ENCODE assay signal across 12 mouse cellular contexts in the genomic region with DNA sequence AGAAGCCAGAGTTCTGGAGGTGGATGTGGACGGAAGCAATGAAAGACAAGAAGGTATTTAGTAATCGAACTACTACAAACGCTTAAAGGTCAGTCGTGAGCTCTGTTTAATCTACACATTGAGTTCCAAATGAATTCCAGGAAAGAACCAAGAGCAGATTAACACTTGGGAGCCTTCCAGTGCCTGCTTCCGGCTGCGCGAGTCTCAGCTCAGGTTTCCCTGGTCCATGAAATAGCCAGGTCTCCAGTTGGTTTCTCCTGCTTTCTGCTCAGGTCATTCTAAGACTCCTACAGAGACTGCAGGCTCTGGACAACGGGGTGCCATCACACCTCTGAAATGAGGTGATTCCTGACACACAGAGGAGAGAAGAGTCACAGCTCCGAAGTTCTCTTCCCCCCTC. TPM values are rescaled to one million over a fixed set of nuclear protein-coding genes. Genes with fewer than 3 reads are reported as not detected.
DNase-seq lines count a peak whose midpoint lies in the region; ATAC-seq and TF ChIP-seq lines count a peak whose summit lies in the region.
"Had no signal": no experiment of that assay in that cellular context is flagged by ENCODE, and none has a peak within 500 bp of the region (broad histone marks: within the 10 kb centered on the region; RNA-seq: fewer than 3 reads in every experiment).

No protein-coding gene starts in this region.

- peaks cover 2% of the 10 kb centered on the region; the same call in 1 of the 2 replicates for H3K4me1 ChIP-seq in intestine, embryonic 15.5 days (replicated peaks)
- no peaks in the 10 kb centered on the region for H3K4me1 ChIP-seq in intestine, postnatal 0 days (replicated peaks; ENCODE audit: control insufficient read depth, insufficient read depth, low read length)
- H3K4me1 ChIP-seq in embryonic facial prominence, embryonic 15.5 days = 0 out of 2 replicates have a peak, but pooled peaks cover 12% of the 10 kb centered on the region
- H3K4me1 ChIP-seq in limb, embryonic 13.5 days = peaks cover 21% of the 10 kb centered on the region

- no peak overlapping the region for H3K4me3 ChIP-seq in intestine, embryonic 15.5 days (replicated peaks)
- no peak overlapping the region for H3K4me3 ChIP-seq in intestine, postnatal 0 days (ENCODE audit: low read depth, low read length)
- H3K4me3 ChIP-seq in embryonic facial prominence, embryonic 15.5 days (replicated peaks) = no peak overlapping the region
- H3K4me3 ChIP-seq in limb, embryonic 13.5 days = peak overlapping the region; percentile 12

- H3K9ac ChIP-seq in intestine, embryonic 15.5 days = no peak overlapping the region
- H3K9ac ChIP-seq in intestine, postnatal 0 days (ENCODE audit: low read depth, low read length) = no peak overlapping the region
- H3K9ac ChIP-seq in embryonic facial prominence, embryonic 15.5 days = no peak overlapping the region
- no peak overlapping the region for H3K9ac ChIP-seq in limb, embryonic 13.5 days

- ATAC-seq in intestine, embryonic 15.5 days = no peak
- no peak for ATAC-seq in intestine, postnatal 0 days
- ATAC-seq in embryonic facial prominence, embryonic 15.5 days (ENCODE audit: insufficient number of reproducible peaks, low FRiP score, low TSS enrichment, low read depth) = no peak
- no peak for ATAC-seq in limb, embryonic 13.5 days (ENCODE audit: low FRiP score, low read depth)
- ATAC-seq: intestine, embryonic 16.5 days had no signal

- no peak for TF ChIP-seq CTCF in intestine, postnatal 0 days (IDR thresholded peaks at IDR 0.05; ENCODE audit: low read depth)

- no peaks in the 10 kb centered on the region for H3K27me3 ChIP-seq in intestine, embryonic 15.5 days (replicated peaks)
- no peaks in the 10 kb centered on the region for H3K27me3 ChIP-seq in intestine, postnatal 0 days (replicated peaks; ENCODE audit: control insufficient read depth, insufficient read depth, low read length)
- H3K27me3 ChIP-seq in embryonic facial prominence, embryonic 15.5 days = no peaks in the 10 kb centered on the region
- no peaks in the 10 kb centered on the region for H3K27me3 ChIP-seq in limb, embryonic 13.5 days

- no peaks in the 10 kb centered on the region for H3K9me3 ChIP-seq in intestine, embryonic 15.5 days
- no peaks in the 10 kb centered on the region for H3K9me3 ChIP-seq in intestine, postnatal 0 days (ENCODE audit: control insufficient read depth)
- H3K9me3 ChIP-seq in embryonic facial prominence, embryonic 15.5 days (replicated peaks) = no peaks in the 10 kb centered on the region
- no peaks in the 10 kb centered on the region for H3K9me3 ChIP-seq in limb, embryonic 13.5 days

- no peak overlapping the region for H3K27ac ChIP-seq in intestine, embryonic 15.5 days
- H3K27ac ChIP-seq in intestine, postnatal 0 days (ENCODE audit: low read depth, low read length) = no peak overlapping the region
- no peak overlapping the region for H3K27ac ChIP-seq in embryonic facial prominence, embryonic 15.5 days (replicated peaks)
- H3K27ac ChIP-seq in limb, embryonic 13.5 days = no peak overlapping the region

- peak; percentile 21 for DNase-seq in embryo, embryonic 10.5 days (ENCODE audit: low spot score)
- DNase-seq in embryo, embryonic 9.5 days (ENCODE audit: extremely low spot score) = no peak
- DNase-seq in left cerebral cortex, adult 9 months (ENCODE audit: low spot score in 2 of 2) = no peak
- no peak for DNase-seq in Muller cell, postnatal 12 days (ENCODE audit: inconsistent ontology term)
- DNase-seq: adrenal gland, adult 2 months; left cerebral cortex, postnatal 4 days; thymus, adult 18-20 months had no signal

- WGBS in intestine, embryonic 15.5 days = 19% methylated on average over 9 of the region's 9 CpGs
- 17% methylated on average over 9 of the region's 9 CpGs for WGBS in intestine, postnatal 0 days
- 23% methylated on average over 9 of the region's 9 CpGs for WGBS in embryonic facial prominence, embryonic 15.5 days
- 11% methylated on average over 9 of the region's 9 CpGs for WGBS in limb, embryonic 13.5 days

- H3K4me2 ChIP-seq in intestine, embryonic 15.5 days (replicated peaks) = peak overlapping the region; percentile 24; the same call in 1 of the 2 replicates
- H3K4me2 ChIP-seq in intestine, postnatal 0 days (replicated peaks; ENCODE audit: low read depth) = no peak overlapping the region
- H3K4me2 ChIP-seq in embryonic facial prominence, embryonic 15.5 days (replicated peaks) = 0 out of 2 replicates have a peak overlapping the region, but pooled peaks have one; percentile 6
- H3K4me2 ChIP-seq in limb, embryonic 13.5 days (replicated peaks) = peak overlapping the region; percentile 49

- no peaks in the 10 kb centered on the region for H3K36me3 ChIP-seq in intestine, embryonic 15.5 days
- no peaks in the 10 kb centered on the region for H3K36me3 ChIP-seq in intestine, postnatal 0 days (ENCODE audit: control insufficient read depth, insufficient read depth)
- H3K36me3 ChIP-seq in embryonic facial prominence, embryonic 15.5 days = no peaks in the 10 kb centered on the region
- H3K36me3 ChIP-seq in limb, embryonic 13.5 days = no peaks in the 10 kb centered on the region

RNA-seq across cellular contexts. Expression of a gene that starts 34.0 kb away (rescaled TPM):
- 304 and 333 TPM in 2 replicates for polyA plus RNA-seq in intestine, embryonic 15.5 days (2015; fragmentation: Nextera tagmentation; extraction: Ambion mirVana)
- polyA plus RNA-seq in intestine, postnatal 0 days (2015; fragmentation: Nextera tagmentation; extraction: Ambion mirVana) = 109 and 119 TPM in 2 replicates
- polyA plus RNA-seq in embryonic facial prominence, embryonic 15.5 days (2015; fragmentation: Nextera tagmentation; extraction: Ambion mirVana) = 228 and 250 TPM in 2 replicates
- polyA plus RNA-seq in limb, embryonic 13.5 days (2015; fragmentation: Nextera tagmentation; extraction: Ambion mirVana) = 299 and 324 TPM in 2 replicates

RNA-seq across cellular contexts. Expression of a gene that starts 40.4 kb away (rescaled TPM):
- polyA plus RNA-seq in intestine, embryonic 15.5 days (2015; fragmentation: Nextera tagmentation; extraction: Ambion mirVana) = 28.0 and 30.2 TPM in 2 replicates
- polyA plus RNA-seq in intestine, postnatal 0 days (2015; fragmentation: Nextera tagmentation; extraction: Ambion mirVana) = 20.2 and 26.1 TPM in 2 replicates
- polyA plus RNA-seq in embryonic facial prominence, embryonic 15.5 days (2015; fragmentation: Nextera tagmentation; extraction: Ambion mirVana) = 31.6 and 35.1 TPM in 2 replicates
- polyA plus RNA-seq in limb, embryonic 13.5 days (2015; fragmentation: Nextera tagmentation; extraction: Ambion mirVana) = 31.6 and 33.4 TPM in 2 replicates

RNA-seq across cellular contexts. Expression of a gene that starts 41.8 kb away (rescaled TPM):
- polyA plus RNA-seq in intestine, embryonic 15.5 days (2015; fragmentation: Nextera tagmentation; extraction: Ambion mirVana) = 0.28 and 0.34 TPM in 2 replicates
- polyA plus RNA-seq in intestine, postnatal 0 days (2015; fragmentation: Nextera tagmentation; extraction: Ambion mirVana) = 0.17 TPM in 2 replicates
- polyA plus RNA-seq in embryonic facial prominence, embryonic 15.5 days (2015; fragmentation: Nextera tagmentation; extraction: Ambion mirVana) = 1.1 and 1.4 TPM in 2 replicates
- polyA plus RNA-seq in limb, embryonic 13.5 days (2015; fragmentation: Nextera tagmentation; extraction: Ambion mirVana) = 0.69 and 0.73 TPM in 2 replicates
